Mouse (Mus musculus) liver, postnatal 0 days (tissue): Measurements from ENCODE around the gene Tbc1d2b.

ENCODE experiments used
- CTCF ChIP-seq: sonication (generic); IDR thresholded peaks from 2 replicates; pipeline ENCODE4 v1.5.1; 2016; ENCODE audit warnings: antibody characterized with exemption, low read depth
- EP300 ChIP-seq: IDR thresholded peaks from 2 replicates; pipeline ENCODE4 v1.6.1; 2016; ENCODE audit warnings: antibody characterized with exemption, low read depth, mild to moderate bottlenecking

DNA sequence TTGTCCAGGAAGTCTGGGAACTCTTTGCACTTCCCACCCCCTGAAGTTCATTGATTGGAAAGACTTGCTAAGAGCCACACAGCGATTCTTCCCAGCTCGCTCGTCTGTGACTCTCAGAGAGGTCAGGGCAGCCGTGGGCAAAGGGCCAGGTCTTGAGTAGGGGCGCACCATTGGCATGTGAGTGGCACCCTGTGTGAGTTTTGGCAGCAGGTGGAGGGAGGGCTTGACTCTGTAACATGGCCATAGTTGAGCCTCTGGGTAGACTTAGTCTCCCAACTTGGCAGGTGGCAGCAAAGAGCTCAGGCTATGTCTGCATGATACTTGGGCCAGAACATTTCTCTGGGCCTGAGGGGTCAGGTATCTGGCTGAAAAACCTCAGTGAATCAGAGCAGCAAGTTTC, 104.0 kb downstream of the Tbc1d2b start:
- TF ChIP-seq CTCF = no peak
- TF ChIP-seq EP300 = no peak
